Mouse (Mus musculus) CH12.LX (cell line): Measurements from ENCODE around the gene Cnnm3.

Source experiments
- CHD1 ChIP-seq: IDR thresholded peaks from 2 replicates; pipeline ENCODE4 v1.6.1; 2012; ENCODE audit warnings: low read depth, low read length, improper control_type of control experiment, inconsistent platforms
- IRF4 ChIP-seq: IDR thresholded peaks from 2 replicates; pipeline ENCODE4 v1.6.1; 2014; ENCODE audit warnings: low read depth, mild to moderate bottlenecking, inconsistent platforms, low read length, improper control_type of control experiment
- MAX ChIP-seq: IDR thresholded peaks from 2 replicates; pipeline ENCODE4 v1.6.1; 2011; ENCODE audit warnings: low read length, improper control_type of control experiment
- POLR2A ChIP-seq: IDR thresholded peaks from 2 replicates; pipeline ENCODE4 v1.6.1; 2011; ENCODE audit warnings: low read depth, mild to moderate bottlenecking, improper control_type of control experiment, low read length
- POLR2AphosphoS2 ChIP-seq: IDR thresholded peaks from 2 replicates; pipeline ENCODE4 v1.6.1; 2011; ENCODE audit warnings: low read depth, low read length, improper control_type of control experiment
- ZMIZ1 ChIP-seq: IDR thresholded peaks from 2 replicates; pipeline ENCODE4 v1.6.1; 2012; ENCODE audit warnings: low read depth, mild to moderate bottlenecking, inconsistent platforms, low read length, improper control_type of control experiment

- no peak for TF ChIP-seq CHD1
- TF ChIP-seq POLR2A = no peak
- TF ChIP-seq POLR2AphosphoS2 = no peak
- no peak for TF ChIP-seq IRF4
- no peak for TF ChIP-seq ZMIZ1
- no peak for TF ChIP-seq MAX
These were observed 1.6 kb downstream of the Cnnm3 start for GRCm38 (mm10) chr1:36513310-36513709.
